Mouse (Mus musculus) adrenal gland, postnatal 36 days (tissue): ENCODE measurements around the gene Cdc7. TPM values are rescaled to one million over a fixed set of nuclear protein-coding genes. Genes with fewer than 3 reads are reported as not detected.

Experiments used
- DNase-seq, 2 experiments: peaks; one replicate each; pipeline ENCODE4 v3.0.0; 2021; ENCODE audit warnings: mixed read lengths in 1 of 2
- total RNA-seq, 2 experiments: library from RNA; stranded (reverse); gene quantifications; 2 replicates each; pipeline ENCODE4 v1.2.3; 2021

Gene Cdc7
- total RNA-seq, 2 experiments from 2014 or later: 2.3 to 3.6 TPM

- DNase-seq: peak; percentile 25 to 49
Observed at GRCm38 (mm10) chr5:106991300-106991929, 27.3 kb downstream of the Cdc7 start.

- DNase-seq: no peak
Observed at GRCm38 (mm10) chr5:106994716-106995115, 30.6 kb downstream of the Cdc7 start.

DNA sequence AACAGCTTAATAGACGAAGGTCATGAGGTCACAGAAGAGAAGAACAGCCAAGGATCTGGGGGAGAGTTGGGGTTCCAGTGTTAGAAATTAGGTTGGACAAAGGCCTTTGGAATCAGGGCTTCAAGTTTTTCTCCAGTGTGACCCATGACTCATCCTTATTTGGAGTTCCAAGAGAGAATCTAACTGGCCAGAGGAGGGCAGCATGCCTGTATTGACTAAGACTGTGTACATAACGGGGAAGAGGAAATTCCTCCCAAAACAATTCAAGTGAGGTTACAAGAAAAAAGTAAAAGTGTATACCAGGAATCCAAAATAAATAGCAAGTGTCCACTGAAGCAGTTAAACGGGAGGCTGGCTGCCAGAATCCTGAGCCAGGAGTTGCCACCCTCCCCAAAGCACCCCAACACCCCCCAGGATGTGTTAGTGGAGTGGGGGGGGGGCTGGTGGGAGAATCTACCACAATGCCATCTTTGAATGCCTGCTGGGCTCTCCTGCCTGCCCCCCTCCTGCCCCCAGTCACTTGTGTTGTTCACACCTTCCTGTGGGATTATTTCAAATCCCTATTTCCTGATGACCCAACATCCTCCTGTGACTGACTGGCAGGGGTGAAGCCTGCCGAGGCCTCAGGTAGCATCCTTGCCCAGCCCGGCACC, 31.9 kb downstream of the Cdc7 start:
- DNase-seq: peak; percentile 72 to 83

- no peak for DNase-seq
Observed at GRCm38 (mm10) chr5:106996539-106997244, 32.6 kb downstream of the Cdc7 start.

DNA sequence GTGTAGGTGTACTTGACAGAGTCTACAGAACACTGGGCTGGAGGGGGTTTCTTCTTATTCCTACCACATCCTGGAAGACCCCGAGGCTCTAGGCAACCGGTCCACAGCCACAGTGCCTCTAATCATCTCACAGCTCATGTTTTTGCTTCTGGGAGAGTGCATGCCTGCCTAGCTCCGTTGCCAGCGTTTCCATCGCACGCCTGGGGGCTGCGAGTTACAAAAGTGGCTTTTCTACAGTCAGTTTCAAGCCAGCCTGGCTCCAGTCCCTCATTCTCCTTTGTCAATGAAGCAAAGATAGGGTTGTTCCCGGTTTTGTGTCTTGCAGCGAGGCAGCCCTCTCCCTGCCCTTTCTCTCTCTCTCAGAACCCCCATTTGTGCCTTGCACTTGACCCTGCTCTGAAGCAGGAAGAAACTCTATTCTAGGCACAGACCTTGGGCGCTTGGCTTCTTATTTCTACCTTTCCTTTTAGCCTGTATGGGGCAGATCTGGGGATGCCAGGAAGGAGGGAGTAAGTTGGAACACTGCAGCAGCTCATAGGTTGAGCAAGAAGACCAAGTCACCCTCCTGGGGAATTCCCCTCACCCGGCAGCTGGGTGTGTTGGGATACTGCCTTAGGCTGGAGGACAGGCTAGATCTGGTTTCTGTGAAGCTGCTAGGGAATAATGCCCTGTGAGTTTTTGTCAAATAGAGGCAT, 37.4 kb downstream of the Cdc7 start:
- DNase-seq: no peak

- no peak for DNase-seq
Observed at GRCm38 (mm10) chr5:107002091-107002416, 37.9 kb downstream of the Cdc7 start.

DNA sequence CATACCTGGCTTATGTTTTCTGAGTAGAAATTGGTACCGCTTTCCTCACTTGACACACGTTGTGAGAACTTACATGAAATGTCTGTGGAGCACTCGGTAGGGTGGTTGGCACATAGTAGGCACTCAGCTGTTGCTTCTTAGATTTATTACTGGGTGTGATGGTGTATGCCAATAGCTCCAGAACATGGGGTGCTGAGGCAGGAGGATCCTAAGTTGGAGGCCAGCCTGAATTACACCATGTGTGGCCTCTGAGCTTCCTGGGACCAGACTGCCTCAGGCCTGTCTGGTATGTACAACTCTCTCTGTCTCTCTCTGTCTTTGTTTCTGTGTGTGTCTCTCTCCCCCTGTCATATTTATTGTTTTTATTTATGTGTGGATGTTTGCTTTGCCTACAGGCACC, 45.6 kb downstream of the Cdc7 start:
- DNase-seq: no peak

DNA sequence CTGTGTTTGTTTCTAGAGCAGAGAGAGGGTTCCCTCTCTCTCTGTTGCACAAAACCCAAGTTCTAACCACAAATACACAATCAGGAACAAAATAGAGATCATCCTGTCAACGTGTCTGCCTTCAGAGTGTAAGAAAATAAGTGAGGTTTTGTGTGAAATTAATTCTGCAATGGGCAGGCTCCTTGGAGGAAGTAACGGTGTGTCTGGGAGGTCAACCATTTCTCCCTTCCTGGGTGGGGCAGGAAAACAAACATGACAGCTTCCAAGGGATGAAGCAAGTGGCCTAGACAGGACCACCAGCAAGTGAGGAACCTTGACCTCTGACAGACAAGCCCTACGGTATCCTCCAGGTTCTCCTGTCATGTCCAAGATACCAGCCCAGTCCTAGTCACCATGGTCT, 46.2 kb downstream of the Cdc7 start:
- no peak for DNase-seq

- DNase-seq: no peak
Observed at GRCm38 (mm10) chr5:107011316-107012029, 47.4 kb downstream of the Cdc7 start.

DNA sequence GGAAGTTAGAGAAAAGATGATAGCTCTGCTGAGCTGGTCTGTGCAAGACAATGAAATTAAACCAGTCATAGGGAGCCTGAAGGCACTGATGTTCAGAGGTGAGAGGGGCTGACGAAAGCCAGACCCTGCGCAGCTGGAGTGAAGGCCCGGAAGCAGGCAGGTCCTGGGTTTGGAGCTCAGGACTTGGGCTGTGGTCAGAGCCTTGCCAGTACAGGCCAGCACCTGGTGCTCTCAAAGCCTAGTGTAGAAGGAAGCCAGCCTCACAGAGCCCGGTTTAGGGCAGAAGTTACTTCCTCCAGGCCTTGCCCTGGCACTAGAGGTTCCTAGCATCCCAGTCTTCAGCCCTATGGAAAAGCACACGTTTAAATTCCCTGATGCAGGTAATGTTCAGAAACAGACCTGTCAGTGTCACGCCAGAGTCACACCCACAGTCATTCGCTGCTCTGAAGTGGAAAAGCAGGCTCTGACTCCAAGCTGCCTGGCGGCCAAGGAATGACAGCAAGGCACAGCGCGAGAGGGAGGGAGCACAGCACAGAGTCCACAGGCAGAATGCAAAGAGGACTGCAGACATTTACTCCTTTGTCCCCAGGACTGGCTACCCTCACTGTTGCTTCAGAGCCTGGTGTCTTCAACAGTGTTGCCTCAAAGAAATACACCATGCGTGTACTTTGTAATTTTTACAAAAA, 48.1 kb downstream of the Cdc7 start:
- no peak for DNase-seq

DNA sequence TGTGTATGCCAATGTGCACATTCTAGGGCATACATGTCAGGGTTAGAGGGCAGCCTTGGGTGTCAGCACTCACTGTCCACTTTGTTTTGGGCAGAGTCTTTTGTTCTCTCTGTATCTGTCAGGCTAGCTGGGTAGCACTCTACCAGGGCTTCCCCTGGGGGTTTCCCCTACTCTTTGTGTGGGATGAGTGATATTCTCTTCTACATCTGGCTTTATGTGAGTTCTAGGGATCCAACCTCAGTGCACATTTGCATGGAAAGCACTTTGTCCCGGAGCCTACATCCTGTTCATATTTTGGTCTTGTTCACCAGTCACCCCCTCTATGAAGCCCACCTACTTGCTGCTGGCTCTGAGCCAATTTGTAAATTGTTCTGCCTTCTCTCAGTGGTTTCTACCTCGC, 49.3 kb downstream of the Cdc7 start:
- DNase-seq: no peak

DNA sequence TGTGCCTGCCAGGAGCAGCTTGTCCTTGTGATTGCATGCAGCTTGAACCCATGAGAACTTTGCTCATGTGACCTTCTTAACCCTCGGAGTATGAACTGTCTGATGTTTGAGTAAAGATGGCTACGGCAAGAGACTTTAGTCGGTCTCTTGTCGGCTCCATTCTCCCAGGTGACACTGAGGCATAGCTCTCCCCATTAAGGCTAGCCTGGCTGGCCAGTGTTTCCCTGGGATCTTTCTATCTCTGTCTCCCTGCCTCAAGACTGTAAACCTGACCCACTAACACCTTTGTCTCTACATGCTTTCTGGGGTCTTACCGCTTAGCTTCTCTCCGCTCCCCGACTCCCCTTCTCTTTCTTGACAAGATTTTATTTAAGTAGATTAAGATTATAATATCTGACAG, 50.0 kb downstream of the Cdc7 start:
- DNase-seq: no peak

GRCm38 (mm10) chr5:107015046-107015421, 50.9 kb downstream of the Cdc7 start:
- DNase-seq: no peak

- no peak for DNase-seq
Observed at GRCm38 (mm10) chr5:107015422-107016081, 51.4 kb downstream of the Cdc7 start.

GRCm38 (mm10) chr5:107016538-107016937, 52.4 kb downstream of the Cdc7 start:
- no peak for DNase-seq

- peak; percentile 19 to 24 for DNase-seq
Observed at GRCm38 (mm10) chr5:107017544-107017943, 53.4 kb downstream of the Cdc7 start.

DNA sequence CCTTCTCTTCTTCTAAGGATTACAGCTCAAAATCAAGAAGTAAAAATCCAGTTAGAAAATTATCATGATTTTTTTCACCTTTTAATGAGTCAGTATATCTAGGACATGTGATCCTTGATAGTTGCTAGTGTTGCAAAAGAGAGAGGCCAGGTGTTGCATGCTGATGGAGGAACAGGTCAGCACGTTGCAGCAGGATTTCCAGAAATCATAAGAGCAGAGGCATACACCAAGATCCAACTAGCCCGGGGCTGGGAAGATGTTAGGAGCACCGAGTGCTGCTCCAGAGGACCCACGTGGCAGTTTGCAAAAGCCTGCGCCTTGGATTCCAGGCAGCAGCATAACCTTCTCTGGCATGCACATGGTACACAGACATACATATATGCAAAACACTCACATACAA, 54.9 kb downstream of the Cdc7 start:
- no peak for DNase-seq

- DNase-seq: no peak
Observed at GRCm38 (mm10) chr5:107019904-107020303, 55.8 kb downstream of the Cdc7 start.

GRCm38 (mm10) chr5:107020366-107020765, 56.2 kb downstream of the Cdc7 start:
- DNase-seq: no peak

DNA sequence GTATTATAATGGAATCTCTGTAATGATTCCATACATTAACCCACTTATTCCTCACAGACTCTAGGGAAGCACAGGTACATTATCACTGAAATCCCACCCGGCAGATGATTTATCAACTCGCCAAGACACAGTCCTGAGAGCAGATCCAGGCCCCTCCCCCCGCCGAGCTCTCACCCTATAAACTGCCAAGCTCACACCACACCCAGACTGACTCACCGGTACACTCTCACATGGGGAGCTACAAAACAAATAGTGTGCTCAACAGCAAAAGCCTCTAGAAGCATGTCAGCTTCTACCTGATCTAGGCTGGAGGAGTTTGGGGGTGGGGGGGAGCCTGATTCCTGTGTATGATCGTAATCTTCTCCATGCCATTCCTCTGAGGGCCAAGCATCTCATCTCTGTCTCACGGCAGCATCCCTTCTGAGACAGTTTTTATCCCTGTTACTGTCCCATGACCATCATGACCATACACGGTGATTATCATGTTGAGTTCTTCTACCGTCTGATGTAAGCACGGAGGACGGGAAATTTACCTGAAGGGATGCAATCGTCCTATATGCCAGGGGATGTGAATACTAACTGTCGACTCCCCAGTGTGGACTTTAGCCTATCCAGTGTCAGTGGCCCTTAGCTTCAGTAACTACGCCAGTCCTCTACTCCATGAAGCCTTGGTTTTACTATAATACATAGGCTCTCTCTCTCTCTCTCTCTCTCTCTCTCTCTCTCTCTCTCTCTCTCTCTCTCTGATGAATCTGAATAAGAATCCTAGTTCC, 57.4 kb downstream of the Cdc7 start:
- no peak for DNase-seq

DNA sequence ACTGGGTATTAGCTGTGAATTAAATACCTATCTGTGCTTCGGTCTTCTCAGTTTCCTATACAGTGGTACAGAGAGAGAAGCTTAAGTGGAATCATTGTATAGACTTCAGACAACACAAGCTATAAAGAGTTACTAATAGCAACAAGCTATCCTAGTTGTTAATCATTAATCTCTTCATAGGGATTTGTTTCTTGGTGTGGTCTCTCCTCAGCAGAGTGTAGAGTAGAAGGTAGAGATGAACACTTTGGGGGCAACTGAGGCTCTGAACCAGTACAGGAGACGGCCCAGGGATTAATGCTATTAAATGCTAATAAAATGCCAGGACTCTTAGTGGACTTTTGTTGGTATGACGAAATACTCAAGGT, 57.9 kb downstream of the Cdc7 start:
- no peak for DNase-seq
